Mouse (Mus musculus) heart, adult 2 months (tissue): ENCODE results near the gene Pus3. TPM values are rescaled to one million over a fixed set of nuclear protein-coding genes. Genes with fewer than 3 reads are reported as not detected.

Experiments used
- DNase-seq, 2 experiments: peaks; one replicate each; pipeline ENCODE4 v3.0.0; 2021
- H3K27ac ChIP-seq: fragments of 200-600 bp; 2 replicates; pipeline ENCODE4 v1.8.1; 2022
- H3K27me3 ChIP-seq: fragments of 200-500 bp; 2 replicates; pipeline ENCODE4 v1.6.1; 2012; ENCODE audit warnings: mild to moderate bottlenecking, low read length, inconsistent platforms, mixed read lengths; ENCODE audit not compliant: control insufficient read depth, insufficient read depth
- H3K36me3 ChIP-seq: fragments of 200-500 bp; 2 replicates; pipeline ENCODE4 v1.6.1; 2012; ENCODE audit warnings: low read length, inconsistent platforms; ENCODE audit not compliant: control insufficient read depth, insufficient read depth
- H3K4me1 ChIP-seq: fragments of 200-500 bp; 2 replicates; pipeline ENCODE4 v1.6.1; 2011; ENCODE audit warnings: low read length; ENCODE audit not compliant: control insufficient read depth, insufficient read depth
- H3K4me3 ChIP-seq: fragments of 200-600 bp; 2 replicates; pipeline ENCODE4 v1.8.1; 2022
- H3K79me2 ChIP-seq: fragments of 200-500 bp; replicated peaks from 2 replicates; pipeline ENCODE4 v1.6.1; 2012; ENCODE audit warnings: mild to moderate bottlenecking, inconsistent platforms, low read length, moderate library complexity, mixed read lengths; ENCODE audit not compliant: control insufficient read depth, insufficient read depth
- H3K9ac ChIP-seq: fragments of 200-500 bp; 2 replicates; pipeline ENCODE4 v1.6.1; 2012; ENCODE audit warnings: low read depth, mild to moderate bottlenecking, control low read depth, inconsistent platforms, low read length, mixed read lengths
- CTCF ChIP-seq: fragments of 200-600 bp; IDR thresholded peaks from 2 replicates; pipeline ENCODE4 v1.8.1; 2022; ENCODE audit warnings: antibody characterized with exemption, mild to moderate bottlenecking, moderate library complexity
- EP300 ChIP-seq: fragments of 200-500 bp; IDR thresholded peaks from 2 replicates; pipeline ENCODE4 v1.6.1; 2011; ENCODE audit warnings: low read depth, low read length, control low read depth; ENCODE audit not compliant: insufficient read depth
- POLR2A ChIP-seq: fragments of 200-500 bp; IDR thresholded peaks from 2 replicates; pipeline ENCODE4 v1.6.1; 2011; ENCODE audit warnings: mild to moderate bottlenecking, low read depth, low read length, control low read depth; ENCODE audit not compliant: insufficient read depth
- WGBS: fragments of 180-500 bp; shearing (Covaris S2); methylation state at CpG from one replicate; pipeline ENCODE4 v1.1.7; 2018; 5-methylcytosine and 5-hydroxymethylcytosine counted together
- intact Hi-C: fragments of 180-260 bp; cut with DNase I; formaldehyde crosslinking; loops from one replicate; pipeline ENCODE4 v1.15.1; 2025
- polyA plus RNA-seq: library from polyadenylated mRNA; depleted of rRNA; stranded (reverse); fragments of >200 nt; gene quantifications from 2 replicates; pipeline ENCODE4 v1.2.3, GENCODE M21; 2012
- total RNA-seq, 2 experiments: library from RNA; stranded (reverse); gene quantifications; 2 replicates each; pipeline ENCODE4 v1.2.3; 2021

Gene Pus3
- total and polyA plus RNA-seq, 3 experiments, result 1.8 to 6.3 (median 6.0) TPM

- Histone ChIP-seq H3K27me3 (no peaks in the 10 kb centered on the region), H3K9ac (no peak overlapping the region), H3K4me1 (no peaks in the 10 kb centered on the region), H3K79me2 (no peaks in the 10 kb centered on the region; the same call in 1 of the 2 replicates), H3K36me3 (peaks cover 11% of the 10 kb centered on the region), H3K27ac (no peak overlapping the region), H3K4me3 (no peak overlapping the region)
- WGBS, result 48% methylated on average over 5 of the region's 5 CpGs
- intact Hi-C loops, result loop anchor here (10.0 kb wide), 1 partner anchor 360 kb away; the partner anchor contains the start of genes Srpr and Tirap
- TF ChIP-seq POLR2A (no peak), CTCF (no peak), EP300 (no peak)
- DNase-seq, result no peak
These were observed 6.3 kb downstream of the Pus3 start for GRCm38 (mm10) chr9:35564536-35565240.

DNA sequence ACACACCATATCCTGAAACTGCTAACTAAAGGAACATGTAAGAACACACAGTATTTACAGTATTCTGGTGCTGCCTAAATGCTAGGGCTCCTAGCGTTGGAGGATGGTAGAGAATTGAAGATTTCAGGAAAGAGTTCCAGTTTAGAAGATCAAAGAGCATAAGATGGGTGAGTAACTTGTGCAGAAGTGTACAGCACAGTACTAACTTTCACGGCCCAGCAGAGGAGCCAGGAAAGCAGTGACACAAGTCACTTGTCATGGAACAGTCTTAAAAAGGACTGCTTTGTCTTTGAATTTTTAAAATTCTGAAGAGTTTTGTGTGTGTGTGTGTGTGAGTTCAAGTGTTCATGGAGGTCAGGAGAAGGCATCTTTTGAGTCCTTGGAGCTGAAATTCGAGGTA is 9.6 kb downstream of the Pus3 start:
- H3K27me3 ChIP-seq, result no peaks in the 10 kb centered on the region
- no peaks in the 10 kb centered on the region for H3K79me2 ChIP-seq
- DNase-seq, result no peak
- TF ChIP-seq EP300, result no peak
- TF ChIP-seq CTCF, result no peak
- no peak overlapping the region for H3K9ac ChIP-seq
- no peak overlapping the region for H3K27ac ChIP-seq
- H3K36me3 ChIP-seq, result peaks cover 11% of the 10 kb centered on the region
- H3K4me1 ChIP-seq, result no peaks in the 10 kb centered on the region
- intact Hi-C loops, result loop anchor here (10.0 kb wide), 1 partner anchor 363 kb away; the partner anchor contains the start of genes Srpr and Tirap
- no peak overlapping the region for H3K4me3 ChIP-seq
- 81% methylated on average over 3 of the region's 3 CpGs for WGBS

GRCm38 (mm10) chr9:35569571-35570534 is 11.5 kb downstream of the Pus3 start, which contains the start of the genes Pate2 and Hyls1:
Pate2 (plus strand) TSS chr9:35570284.
Hyls1 (minus strand) TSS chr9:35570398.
- no peaks in the 10 kb centered on the region for H3K4me1 ChIP-seq
- H3K9ac ChIP-seq, result peak within 1 kb of the TSS; percentile 92
- peak; percentile 90 to 96 for DNase-seq
- WGBS, result under 1% methylated on average over 86 of the region's 86 CpGs
- H3K27ac ChIP-seq, result peak within 1 kb of the TSS; percentile 91
- peaks cover 7% of the 10 kb centered on the region for H3K36me3 ChIP-seq
- intact Hi-C loops, result loop anchor here (10.0 kb wide), 1 partner anchor 365 kb away; the partner anchor contains the start of genes Srpr and Tirap
- H3K27me3 ChIP-seq, result peaks cover 4% of the 10 kb centered on the region; the same call in 1 of the 2 replicates
- no peaks in the 10 kb centered on the region for H3K79me2 ChIP-seq
- TF ChIP-seq POLR2A (peak; percentile 88), CTCF (peak; percentile 44), EP300 (0 out of 2 replicates have a peak, but pooled peaks have one; percentile 48)
- H3K4me3 ChIP-seq, result peak within 1 kb of the TSS; percentile 83

GRCm38 (mm10) chr9:35570663-35571062 is 12.3 kb downstream of the Pus3 start:
- WGBS, result 12% methylated on average over 5 of the region's 5 CpGs
- no peak for DNase-seq
- Histone ChIP-seq H3K36me3 (peaks cover under 1% of the 10 kb centered on the region), H3K4me1 (no peaks in the 10 kb centered on the region), H3K27ac (peak overlapping the region; percentile 91), H3K79me2 (no peaks in the 10 kb centered on the region), H3K4me3 (peak overlapping the region; percentile 83), H3K27me3 (peaks cover 4% of the 10 kb centered on the region; the same call in 1 of the 2 replicates), H3K9ac (no peak overlapping the region)
- no peak for TF ChIP-seq CTCF
- no peak for TF ChIP-seq POLR2A
- TF ChIP-seq EP300, result no peak
- intact Hi-C loops, result no loop called here

DNA sequence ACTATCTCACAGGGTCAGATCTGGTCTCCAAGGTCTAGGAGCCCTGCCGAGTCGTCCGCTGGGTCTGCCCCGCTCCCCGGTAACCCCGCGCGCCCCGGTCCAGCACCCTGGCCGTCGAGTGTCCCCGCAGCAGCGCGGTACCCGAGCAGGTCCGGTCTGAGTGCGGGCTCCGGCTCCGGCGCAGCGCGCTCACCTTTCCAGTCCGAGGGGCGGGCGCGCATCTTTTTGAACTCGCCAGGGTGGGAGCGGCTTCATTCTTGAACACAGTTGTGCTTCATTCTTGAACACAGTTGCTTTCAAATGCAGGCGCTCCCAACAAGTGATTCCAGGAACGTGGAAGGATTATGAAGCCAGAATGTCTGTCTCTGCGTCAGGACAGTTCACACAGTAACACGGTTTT is 16.0 kb downstream of the Pus3 start:
- no peak for DNase-seq
- Histone ChIP-seq H3K4me1 (no peaks in the 10 kb centered on the region), H3K9ac (no peak overlapping the region), H3K79me2 (no peaks in the 10 kb centered on the region), H3K27ac (no peak overlapping the region), H3K4me3 (no peak overlapping the region), H3K36me3 (no peaks in the 10 kb centered on the region), H3K27me3 (peaks cover 4% of the 10 kb centered on the region; the same call in 1 of the 2 replicates)
- intact Hi-C loops, result no loop called here
- TF ChIP-seq EP300 (no peak), CTCF (no peak), POLR2A (no peak)
- WGBS, result 10% methylated on average over 32 of the region's 32 CpGs

DNA sequence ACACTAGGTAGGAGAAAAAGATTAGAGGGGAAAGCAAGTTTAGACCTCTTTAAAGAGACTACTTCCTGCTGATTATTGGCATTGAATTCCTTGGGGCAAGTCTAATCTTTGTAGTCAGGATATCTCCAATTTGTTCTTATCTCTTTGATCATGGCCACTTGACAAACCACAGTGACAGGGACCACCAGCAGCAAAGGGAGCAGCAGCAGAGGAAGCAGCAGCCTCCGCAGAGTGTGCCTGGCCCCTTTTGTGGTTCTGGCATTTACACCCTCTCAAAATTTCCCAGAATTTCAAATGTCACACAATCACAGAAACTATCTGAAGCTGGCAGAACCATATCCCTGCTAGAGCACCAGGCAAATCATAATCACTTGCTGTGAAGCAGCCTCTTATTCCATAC is 29.3 kb downstream of the Pus3 start:
- TF ChIP-seq CTCF (no peak), POLR2A (no peak), EP300 (no peak)

More for the DNA sequence above, 29.3 kb downstream of the Pus3 start:
- H3K4me3 ChIP-seq, result no peak overlapping the region
- no peaks in the 10 kb centered on the region for H3K4me1 ChIP-seq
- no peak overlapping the region for H3K9ac ChIP-seq
- DNase-seq, result no peak
- H3K27ac ChIP-seq, result no peak overlapping the region
- no peaks in the 10 kb centered on the region for H3K27me3 ChIP-seq
- intact Hi-C loops, result no loop called here
- no peaks in the 10 kb centered on the region for H3K36me3 ChIP-seq
- no peaks in the 10 kb centered on the region for H3K79me2 ChIP-seq
- WGBS, result 47% methylated on average over 1 of the region's 1 CpGs
